Mouse (Mus musculus) large intestine, adult 2 months (tissue): ENCODE measurements around the gene Map1s. TPM values are rescaled to one million over a fixed set of nuclear protein-coding genes. Genes with fewer than 3 reads are reported as not detected.
"Not testable (repeated sequence)": the region's sequence is repeated elsewhere in the genome, so short reads cannot be mapped to it uniquely, and the experiment has no call there.

ENCODE experiments used
- DNase-seq: peaks from one replicate; pipeline ENCODE4 v3.0.0-alpha.2; 2012; ENCODE audit warnings: low read depth, low spot score
- WGBS: fragments of 180-500 bp; shearing (Covaris S2); methylation state at CpG from one replicate; pipeline ENCODE4 v1.1.7; 2018; 5-methylcytosine and 5-hydroxymethylcytosine counted together
- polyA plus RNA-seq: library from polyadenylated mRNA; depleted of rRNA; stranded (reverse); fragments of >200 nt; gene quantifications from 2 replicates; pipeline ENCODE4 v1.2.3, GENCODE M21; 2012

Gene Map1s
- polyA plus RNA-seq, 1 experiment: 14.3 TPM

DNA sequence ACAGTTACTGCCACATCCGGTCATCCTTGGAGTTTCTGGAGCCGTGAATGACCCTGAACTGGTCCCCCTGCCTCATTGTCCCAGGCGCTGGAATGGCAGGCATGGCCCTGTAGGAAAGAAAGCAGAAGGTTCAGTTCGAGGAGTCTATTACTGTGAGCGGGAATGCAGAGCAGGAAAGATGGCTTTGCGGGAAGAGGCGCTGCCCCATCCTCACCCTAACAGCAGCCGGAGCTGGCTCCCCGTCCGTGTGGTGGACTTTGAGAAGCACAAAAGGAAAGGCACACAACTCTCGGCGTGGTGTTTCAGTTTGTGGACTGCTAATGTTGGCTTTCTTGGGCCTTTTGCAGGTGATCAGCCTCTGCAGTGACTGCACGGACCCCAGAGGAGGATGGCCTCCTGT, 31.3 kb upstream of the Map1s start:
- no peak for DNase-seq
- WGBS: 88% methylated on average over 13 of the region's 13 CpGs

DNA sequence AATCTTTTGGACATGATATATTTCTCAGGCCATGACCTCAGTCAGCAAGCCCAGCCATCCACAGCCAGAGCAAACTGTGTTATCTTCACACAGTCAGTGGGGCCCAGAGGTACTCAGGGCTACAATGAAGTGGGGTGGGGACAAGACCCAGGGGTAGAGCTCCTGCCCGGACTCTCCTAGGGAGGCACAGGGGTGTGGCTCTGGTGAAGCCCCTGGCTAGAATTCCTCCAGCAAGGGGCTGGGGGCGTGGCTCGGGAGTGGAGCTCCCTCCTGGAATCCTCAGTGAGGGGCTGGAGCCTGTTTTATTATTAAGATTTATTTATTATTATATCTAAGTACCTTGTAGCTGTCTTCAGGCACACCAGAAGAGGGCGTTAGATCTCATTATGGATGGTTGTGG, 29.4 kb upstream of the Map1s start:
- 29% methylated on average over 4 of the region's 4 CpGs for WGBS
- DNase-seq: no peak

DNA sequence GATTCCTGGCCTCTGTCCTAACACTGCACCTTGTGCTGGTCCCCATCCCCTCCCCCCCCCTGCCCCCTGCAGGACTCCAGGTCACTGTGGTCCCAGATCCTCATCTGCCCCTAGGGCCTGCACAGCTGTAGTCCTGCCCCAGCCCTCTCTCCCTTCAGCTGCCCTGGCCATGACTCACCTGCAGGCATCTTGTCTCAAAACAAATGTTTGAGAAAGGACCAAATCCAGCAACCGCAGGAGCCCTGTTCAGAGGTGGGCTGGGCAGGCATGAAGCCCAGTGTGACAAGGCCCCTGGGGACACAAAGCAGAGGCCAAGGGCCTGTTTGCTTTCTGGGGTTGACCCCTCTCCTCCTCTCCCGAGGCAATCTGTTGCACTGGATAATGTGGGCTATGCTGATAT, 27.6 kb upstream of the Map1s start:
- no peak for DNase-seq
- 26% methylated on average over 2 of the region's 2 CpGs for WGBS

DNA sequence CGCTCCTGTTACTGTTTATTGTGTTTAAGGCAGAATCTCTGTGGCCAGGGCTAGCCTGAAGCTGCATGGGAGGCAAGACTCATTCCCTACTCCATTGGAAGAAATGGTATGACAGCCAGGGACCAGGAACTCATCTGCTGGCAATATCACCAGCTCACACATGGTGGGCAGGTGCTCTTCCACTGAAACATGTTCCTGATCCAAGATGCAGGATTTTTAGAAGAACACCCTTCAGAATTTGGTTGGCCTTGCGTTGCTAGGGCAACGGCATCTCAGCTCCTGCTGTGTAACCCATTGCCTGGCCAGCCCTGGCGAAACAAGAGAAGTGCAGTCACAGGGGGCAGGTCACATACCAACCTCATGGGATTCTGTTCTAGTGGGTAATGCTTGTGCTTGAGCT, 26.2 kb upstream of the Map1s start:
- no peak for DNase-seq
- 73% methylated on average over 4 of the region's 4 CpGs for WGBS

DNA sequence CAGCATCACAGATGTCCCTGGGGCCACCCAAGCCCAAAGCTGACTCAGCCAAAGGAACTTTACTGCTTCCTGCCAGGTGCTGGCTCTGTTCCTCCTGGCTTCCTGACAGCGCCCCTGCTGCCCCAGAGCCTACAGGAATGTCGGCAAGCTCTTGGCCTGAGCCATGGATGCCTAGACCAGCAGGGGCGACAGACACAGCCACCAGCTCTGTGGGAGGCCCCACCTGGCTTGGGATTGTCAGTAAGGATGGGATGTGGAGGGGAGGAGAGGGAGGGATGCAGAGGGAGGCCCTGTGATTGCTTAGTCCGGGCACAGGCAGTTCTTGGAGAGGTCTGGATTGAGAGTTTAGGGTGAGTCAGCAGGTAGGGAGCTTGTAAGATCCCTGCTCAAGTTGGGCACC, 25.6 kb upstream of the Map1s start:
- 3% methylated on average over 4 of the region's 4 CpGs for WGBS

DNA sequence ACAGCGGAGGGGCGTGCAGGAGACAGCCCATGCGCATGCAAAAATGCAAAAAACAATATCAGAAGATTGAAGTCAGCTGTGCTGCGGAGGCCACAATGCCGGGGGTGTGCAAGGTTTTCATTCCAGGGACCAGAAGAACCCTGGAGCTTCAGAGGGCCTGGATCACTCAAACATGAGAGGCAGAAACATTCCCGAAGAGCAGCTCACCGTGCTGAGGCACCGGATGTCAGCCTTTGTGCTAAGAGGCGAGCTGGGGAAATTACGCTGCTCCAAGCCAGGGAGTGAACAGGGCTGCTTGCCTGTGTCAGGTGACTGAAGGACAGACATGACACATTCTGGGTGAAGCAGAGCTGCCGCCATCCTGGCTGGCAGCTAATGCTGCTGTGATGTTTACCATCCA, 25.2 kb upstream of the Map1s start:
- 33% methylated on average over 11 of the region's 11 CpGs for WGBS
- no peak for DNase-seq

More for the DNA sequence above, 25.6 kb upstream of the Map1s start:
- no peak for DNase-seq

DNA sequence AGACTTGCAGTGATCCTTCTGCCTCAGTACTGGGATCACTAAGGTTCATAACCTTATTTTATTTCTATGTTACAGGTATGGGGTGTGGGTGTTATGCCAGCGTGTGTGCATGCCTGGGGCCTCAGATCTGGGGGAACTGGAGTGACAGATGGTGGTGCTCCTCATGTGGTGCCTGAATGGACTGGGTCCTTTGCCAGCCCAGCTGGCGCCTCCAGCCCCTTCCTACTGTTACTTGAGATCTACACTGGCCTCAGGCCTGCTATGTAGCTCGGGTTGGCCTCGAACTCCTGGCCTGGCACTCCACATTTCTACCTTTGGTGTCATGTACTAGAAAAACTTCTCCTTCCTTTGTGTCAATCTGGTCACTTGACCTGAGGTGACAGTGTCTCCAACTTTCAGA, 21.5 kb upstream of the Map1s start:
- 76% methylated on average over 4 of the region's 4 CpGs for WGBS
- DNase-seq: no peak

DNA sequence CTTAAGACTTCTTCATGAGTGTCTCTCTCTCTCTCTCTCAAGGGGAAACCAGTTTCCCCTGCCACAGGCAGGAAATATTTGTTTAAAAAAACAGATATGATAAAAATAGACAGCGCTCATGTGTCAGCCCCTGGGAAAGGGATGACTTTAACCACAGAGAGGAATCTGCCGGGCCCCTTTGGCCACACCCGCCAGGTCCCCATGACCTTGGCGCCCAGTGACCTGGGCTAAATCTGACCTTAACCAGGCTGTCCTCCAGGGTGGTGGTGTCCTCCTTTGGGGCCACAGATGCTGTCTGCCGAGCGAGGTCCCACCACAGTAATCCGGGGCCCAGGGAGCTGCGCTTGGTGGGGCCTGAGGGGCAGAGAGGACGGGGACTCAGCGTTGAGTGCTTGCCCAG, 21.0 kb upstream of the Map1s start:
- WGBS: 82% methylated on average over 10 of the region's 10 CpGs

DNA sequence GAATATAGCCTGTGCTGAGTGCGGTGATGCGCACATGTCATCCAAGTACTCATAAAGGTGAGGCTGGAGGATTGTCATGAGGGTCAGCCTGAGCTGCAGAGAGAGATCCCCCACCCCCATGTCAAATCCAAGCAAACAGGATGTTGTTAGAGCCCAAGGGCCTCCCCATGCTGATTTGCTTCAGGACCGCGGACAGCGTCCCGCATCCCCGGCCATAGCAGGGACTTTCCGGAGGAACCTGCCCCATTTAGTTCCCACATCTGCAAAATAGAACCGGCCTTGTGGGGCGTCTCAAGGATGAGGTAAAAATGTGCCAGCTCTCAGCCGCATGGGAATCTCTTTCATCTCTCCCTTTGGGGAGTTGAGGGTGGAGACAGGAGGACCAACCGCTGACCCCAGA, 20.1 kb upstream of the Map1s start:
- no peak for DNase-seq
- 16% methylated on average over 12 of the region's 12 CpGs for WGBS

More for the DNA sequence above, 21.0 kb upstream of the Map1s start:
- DNase-seq: no peak

DNA sequence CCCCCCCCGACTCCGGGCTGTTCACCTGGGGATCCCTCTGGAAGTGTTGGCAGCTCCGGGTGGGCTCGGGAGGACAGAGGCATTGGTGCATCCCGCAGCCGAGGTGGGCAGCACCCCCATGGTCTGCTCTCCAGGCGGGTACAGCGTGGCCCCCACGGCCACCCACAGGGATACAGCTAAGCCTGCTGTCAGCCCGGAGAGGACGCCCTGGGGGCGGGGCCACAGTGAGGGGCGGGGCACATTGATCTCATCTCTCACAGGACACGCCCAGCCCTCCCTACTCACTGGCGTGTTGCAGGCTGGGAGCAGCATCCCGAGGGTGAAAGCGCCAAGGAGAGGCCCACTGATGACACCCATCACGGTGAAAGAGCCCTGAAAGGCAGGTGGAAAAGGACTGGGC, 18.1 kb upstream of the Map1s start:
- DNase-seq: no peak
- 8% methylated on average over 18 of the region's 18 CpGs for WGBS

DNA sequence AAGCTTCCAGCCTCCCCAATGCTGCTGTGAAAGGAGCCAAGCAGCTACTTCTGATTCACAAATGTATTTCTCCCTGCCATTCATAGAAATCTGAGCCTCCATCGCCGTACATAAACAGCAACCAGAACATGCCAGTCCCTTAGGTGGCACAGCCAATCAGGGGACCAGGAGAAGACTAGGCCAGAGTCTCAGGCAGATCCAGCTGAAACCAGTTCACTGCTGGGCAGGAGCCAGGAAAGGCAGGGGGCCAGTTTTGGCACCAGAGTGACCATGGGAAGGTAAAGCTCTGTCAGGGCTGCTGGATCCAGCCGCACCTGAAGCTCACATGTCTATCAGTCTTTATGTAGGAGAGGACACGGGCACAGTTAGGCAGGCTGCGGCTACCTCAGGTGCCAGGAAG, 15.1 kb upstream of the Map1s start:
- DNase-seq: no peak
- WGBS: 84% methylated on average over 5 of the region's 5 CpGs

DNA sequence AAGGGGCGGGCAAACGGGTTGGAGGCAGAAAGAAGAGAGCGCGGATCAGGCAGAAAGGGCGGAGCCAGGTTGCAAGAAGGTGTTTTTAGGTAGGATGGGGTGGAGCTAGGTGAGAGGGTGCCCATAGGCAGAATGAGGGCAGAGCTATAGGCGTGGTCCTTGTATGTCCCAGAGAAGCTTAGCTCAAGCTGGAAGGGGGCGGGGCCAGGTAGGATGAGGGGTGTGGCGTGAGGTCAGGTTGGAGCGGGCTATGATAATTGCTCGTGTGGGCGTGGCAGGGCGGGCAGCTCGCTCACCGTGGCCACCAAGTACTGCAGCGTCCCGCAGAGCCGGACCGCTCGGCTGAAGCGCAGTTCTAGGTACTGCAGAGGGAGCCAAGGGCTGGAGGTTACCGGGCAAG, 14.4 kb upstream of the Map1s start:
- 11% methylated on average over 21 of the region's 21 CpGs for WGBS
- peak; percentile 87 for DNase-seq

DNA sequence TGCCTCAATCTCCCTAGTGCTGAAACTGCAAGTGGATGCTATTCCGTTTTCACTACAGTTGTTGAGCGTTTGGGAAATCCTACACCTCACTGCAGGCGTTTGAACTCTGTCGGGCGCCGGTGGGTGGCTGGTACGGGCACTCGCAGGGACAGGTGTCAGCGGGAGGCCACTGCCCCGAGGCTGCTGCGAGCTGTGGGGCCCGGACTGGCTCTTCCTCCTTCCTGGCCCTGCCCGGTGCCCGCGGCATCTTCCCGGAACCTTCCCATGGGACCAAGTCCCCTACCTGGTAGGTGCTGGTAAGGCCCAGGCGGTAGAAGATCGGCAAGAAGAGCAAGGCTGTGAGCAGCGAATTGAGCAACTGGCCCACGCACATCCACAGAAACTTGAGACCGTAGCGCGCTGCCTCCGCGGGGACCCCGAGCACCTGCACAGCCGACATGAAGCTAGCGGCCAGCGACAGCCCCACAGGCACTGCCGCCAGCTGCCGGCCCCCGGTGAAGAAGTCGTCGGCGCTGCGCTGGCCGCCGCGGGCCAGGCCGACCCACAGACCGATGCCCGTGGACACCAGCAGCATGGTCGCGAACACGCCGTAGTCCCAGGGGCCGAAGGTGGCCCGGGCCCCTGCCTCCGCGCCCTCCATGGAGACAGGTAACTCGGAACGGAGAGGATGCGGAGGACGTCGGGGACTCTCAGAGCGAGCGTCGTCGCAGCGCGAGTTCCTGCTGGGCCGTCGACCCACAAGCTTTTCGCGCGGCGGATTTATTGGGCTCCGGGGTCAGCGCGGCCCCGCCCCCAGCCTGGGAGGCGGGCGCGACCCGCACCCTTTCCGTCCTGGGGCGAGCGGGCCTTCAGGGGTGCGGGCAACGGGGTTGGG, 13.5 kb upstream of the Map1s start, which contains the start of gene Slc5a5:
Slc5a5 (minus strand) TSS at position 736 of the 874 bp plus-strand sequence.
- DNase-seq: no peak
- 5% methylated on average over 80 of the region's 80 CpGs for WGBS

DNA sequence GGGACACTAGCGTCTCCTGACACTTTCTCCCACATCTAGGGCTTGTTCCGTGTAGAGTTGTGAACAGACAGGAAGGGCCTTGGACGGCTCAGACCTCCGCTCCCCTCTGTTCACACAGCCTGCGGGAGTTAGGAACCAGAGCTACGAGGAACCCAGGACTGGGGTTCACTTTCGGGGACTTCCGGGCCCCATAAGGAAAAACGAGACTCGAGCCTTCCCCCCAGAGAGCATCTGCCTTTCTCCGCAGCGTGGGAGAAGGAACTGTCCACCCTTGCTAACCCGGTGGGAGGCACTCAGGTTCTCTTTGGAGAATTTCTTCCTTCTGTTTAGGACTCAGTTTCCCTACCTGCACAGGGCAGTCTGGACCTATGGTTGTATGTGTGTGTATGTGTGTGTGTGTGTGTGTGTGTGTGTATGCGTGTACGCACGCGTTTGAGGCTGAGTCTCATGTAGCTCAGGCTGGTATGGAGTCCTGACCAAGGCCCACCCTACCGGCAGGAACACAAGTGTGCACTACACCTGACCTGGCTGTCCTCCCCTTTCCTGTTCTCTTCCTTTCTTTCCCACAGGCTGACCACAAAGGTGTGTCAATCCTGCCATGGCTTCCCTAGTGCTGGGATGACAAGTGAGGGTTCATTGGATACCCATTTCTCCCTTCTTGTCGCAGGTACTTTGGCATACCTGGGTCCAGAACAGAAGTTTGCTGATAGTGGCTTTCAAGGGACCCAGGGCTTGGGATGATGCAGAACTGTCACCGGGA, 12.7 kb upstream of the Map1s start:
- 46% methylated on average over 20 of the region's 20 CpGs for WGBS

DNA sequence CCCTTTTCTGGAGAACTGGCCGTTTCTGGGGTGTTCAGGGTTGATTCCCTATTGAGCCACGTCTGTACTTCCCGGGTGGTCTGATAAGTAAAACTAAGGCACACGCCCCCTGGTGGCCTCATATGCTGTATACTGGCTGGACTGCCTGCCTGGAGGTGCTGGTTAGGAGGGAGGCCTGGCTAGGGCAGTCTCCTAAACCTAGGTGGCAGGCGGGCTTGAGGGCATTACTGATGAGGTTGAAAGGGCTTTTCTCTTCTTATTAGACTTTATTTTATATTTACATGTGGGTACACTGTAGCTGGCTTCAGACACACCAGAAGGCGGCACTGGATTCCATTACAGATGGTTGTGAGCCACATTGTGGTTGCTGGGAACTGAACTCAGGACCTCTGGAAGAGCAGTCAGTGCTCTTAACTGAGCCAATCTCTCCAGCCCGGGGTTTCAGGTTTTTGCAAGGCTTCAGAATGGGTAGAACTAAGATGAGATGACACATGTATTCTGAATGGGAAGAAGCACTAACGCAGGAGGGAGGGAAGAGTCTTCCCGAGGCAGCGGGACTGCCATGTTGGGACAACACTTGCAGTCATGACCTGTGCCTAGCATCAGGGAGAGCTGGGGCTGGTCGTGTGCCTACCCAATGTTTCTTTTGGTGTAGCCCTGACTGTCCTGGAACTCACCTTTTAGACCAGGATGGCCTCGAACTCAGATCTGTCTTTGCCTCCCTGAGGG, 11.9 kb upstream of the Map1s start:
- no peak for DNase-seq

More for the DNA sequence above, 12.7 kb upstream of the Map1s start:
- no peak for DNase-seq

DNA sequence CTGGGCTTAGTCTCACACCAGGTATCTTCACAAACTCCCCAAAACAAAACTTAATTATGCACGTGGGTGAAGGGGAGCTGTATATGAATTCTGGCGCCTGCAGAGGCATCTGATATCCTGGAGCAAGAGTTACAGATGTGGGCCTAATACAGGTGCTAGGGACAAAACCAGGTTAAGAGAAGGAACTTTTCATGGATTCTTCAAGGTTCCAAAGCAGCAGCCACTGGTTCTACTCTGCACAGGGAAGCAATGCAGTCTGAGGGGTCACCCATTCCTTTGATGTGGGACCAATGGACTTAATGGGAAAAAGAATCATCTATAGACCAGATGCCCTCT, 11.4 kb upstream of the Map1s start:
- 72% methylated on average over 2 of the region's 2 CpGs for WGBS
- no peak for DNase-seq

More for the DNA sequence above, 11.9 kb upstream of the Map1s start:
- 41% methylated on average over 12 of the region's 12 CpGs for whole genome bisulfite sequencing

DNA sequence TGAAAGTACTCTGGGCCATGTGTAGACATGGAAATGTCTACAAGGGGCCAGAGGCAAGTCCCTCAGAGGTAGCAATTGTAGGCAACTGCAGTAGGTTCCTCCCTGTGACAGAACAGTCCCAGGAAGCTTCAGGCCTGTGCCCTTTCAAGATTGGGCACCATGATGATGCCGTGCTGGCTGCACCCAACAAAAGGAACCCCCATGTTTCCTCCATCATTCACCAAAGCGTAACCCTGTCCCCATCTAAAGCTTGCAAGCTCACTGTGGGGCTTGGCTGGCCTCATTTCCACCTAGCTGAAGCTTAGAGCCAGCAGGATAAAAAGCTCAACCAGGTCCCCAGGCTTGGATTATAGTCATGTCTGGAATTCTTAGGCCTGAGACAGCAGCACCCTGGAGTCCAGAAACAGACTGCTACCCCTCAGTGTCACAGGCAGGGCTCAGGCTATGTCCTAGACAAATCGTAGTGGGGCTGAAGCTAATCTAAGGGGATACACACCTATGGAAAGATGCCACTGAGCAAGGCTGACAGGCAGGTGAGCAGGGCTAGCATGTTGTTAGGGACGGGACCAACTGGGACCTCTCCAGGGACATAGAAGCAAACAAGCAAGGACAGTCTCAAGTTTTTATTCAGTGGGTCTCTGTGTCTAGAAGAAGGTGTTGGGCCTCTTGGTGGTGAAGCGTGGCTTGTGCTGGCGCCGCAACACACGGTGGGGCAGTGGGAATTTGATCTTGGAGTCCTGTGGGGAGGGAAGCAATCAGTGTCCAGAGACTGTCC, 10.8 kb upstream of the Map1s start:
- WGBS: 90% methylated on average over 8 of the region's 8 CpGs

DNA sequence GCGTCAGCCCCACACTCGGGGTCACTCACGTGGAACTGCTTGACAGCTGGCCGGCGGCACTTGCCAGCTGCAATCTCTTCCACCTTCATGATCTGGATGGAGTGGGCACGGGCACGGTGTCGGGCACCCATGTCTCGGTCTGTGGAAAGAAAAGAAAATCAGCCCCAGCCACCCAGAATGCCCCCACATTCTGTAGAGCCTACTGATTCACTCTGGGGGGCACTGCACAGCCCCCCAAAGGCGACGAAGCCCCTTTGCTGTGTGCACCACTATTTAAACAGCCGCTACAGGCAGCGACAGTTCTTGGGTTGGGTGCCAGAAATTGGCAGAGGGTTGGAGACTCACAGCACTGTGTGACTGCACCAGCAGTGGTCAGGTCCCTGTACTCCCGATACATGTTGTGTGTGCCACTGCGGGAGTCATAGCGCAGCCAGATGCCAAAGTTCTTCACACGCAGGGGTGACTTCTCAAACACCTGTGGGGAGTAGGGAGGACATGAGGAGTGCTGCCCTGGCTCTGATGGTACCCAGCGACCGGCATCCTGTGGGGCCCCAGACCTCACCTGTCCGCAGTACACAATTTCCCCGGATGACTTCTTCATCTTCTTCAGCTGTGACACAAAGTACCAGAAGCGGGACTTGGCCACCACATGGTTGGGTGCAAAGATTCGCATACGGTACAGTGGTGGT, 10.0 kb upstream of the Map1s start:
- 69% methylated on average over 24 of the region's 24 CpGs for WGBS
- DNase-seq: not testable (repeated sequence)

More for the DNA sequence above, 10.8 kb upstream of the Map1s start:
- no peak for DNase-seq
